Mouse (Mus musculus): ENCODE data around the gene Snrnp35.

DNA sequence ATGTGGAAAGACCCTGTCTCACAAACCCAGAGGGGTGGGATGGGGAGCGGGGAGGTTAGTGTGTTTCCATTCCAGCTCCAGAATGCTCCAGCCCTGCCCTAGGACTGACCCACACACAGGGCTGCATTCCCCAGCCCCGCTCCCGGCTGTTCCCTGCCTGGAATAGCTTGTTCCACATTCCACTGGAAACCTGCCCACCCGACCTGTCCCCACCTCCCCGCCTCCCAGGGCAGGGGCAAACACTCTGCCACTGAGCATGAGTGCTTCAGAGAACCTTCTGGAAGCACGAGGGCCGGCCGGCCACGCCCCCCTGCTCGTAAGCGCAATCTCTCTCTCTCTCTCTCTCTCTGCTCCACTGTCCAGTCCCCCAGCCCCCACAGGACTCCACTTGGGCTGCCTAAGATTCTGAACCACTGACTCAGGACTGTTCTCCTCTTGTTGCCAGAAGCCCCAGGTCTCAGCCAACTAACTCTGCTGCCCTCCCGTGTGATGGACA is 26.9 kb downstream of the Snrnp35 start:
- no peak for TF ChIP-seq POLR2A (IDR thresholded peaks at IDR 0.05; ENCODE audit: low read depth, low read length)
- no peak for TF ChIP-seq CTCF (IDR thresholded peaks at IDR 0.05; ENCODE audit: extremely low read depth, insufficient read depth, insufficient read length, insufficient replicate concordance)
